Mouse (Mus musculus) ES-Bruce4 (cell line): ENCODE measurements around the gene Myo19.

Experiments used
- CTCF ChIP-seq: IDR thresholded peaks from one replicate; pipeline ENCODE4 v1.8.1; 2011; ENCODE audit warnings: low read depth, low read length
- EP300 ChIP-seq: IDR thresholded peaks from 2 replicates; pipeline ENCODE4 v1.6.1; 2011; ENCODE audit warnings: low read depth, low read length; ENCODE audit not compliant: insufficient read depth
- POLR2A ChIP-seq: IDR thresholded peaks from one replicate; pipeline ENCODE4 v1.8.1; 2011; ENCODE audit warnings: low read length; ENCODE audit not compliant: insufficient read depth

DNA sequence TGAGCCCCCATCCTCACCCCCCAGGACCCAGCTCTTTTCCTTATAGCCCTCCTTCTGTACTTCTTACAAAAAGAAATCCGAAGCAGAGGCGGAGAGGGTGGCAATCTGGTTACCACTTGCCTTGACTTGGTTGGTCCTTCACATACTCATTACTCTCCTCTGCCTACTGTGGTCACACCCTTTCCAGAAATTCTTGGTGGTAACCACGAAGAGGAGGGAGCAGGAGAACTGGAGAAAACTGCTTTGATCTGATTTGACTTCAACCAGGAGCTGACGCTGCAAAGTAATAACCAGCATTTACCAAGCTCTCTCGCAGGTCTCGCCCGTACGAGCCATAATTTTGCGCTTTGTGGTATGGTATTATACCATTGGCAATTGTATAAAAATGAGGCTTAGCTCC, 1.0 kb downstream of the Myo19 start:
- TF ChIP-seq CTCF (no peak), POLR2A (no peak), EP300 (no peak)
